Mouse (Mus musculus): ENCODE results near the gene Gm47791.

Gene Gm47791

DNA sequence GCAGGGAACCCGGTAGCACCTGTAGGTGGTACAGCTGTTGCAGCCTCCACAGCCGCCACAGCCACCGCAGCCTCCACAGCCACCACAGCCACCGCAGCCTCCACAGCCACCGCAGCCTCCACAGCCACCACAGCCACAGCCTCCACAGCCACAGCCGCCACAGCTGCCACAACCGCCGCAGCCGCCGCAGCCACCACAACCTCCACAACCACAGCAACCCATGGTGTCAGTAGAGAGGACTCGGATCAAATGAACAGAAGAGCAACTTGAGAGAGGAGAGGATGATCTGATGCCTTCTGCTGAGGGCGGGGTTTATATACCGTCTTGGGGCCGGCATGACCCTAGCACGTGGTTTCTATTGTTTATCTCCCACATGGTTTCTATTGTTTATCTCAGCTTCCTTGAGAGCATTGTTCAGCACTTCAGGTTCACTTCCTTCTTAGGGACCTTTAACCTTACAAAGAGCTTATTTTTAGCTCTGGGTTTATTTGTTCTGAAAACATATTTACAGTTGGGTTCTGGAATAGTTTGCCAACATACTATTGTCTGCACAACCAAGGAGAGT is at the start of gene Gm47791:
TSS of gene Gm47791 (minus strand) at position 222 of the 565 bp plus-strand sequence.
- no peak for DNase-seq (ENCODE audit: low spot score in 2 of 2)

DNA sequence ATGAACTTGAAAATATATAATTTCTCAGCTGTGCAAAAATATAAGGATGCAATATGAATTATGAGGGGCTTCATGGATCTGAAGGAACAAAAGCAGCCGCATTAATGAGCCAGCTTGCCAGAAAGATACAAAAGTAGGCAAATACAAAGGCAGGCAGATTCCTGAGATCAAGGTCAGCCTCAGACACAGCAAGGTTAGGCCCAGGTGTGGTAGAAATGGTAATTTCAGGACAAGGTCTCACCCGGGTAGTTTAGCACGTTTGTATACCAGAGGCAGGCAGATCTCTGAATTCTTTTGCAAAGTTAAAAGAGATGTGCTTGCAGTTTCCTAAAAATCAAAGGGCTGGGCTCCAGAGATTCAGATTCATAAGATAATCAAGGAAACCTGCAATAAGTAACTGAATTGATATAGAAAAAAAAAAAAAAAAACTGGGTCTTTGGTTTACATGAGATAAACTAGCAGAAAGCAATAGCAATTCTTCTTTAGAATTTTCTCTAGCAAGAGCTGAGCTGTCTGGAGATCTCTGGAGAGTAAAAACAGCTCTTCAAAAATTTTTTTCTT is 49.7 kb upstream of the Gm47791 start:
- DNase-seq (ENCODE audit: low spot score in 2 of 2), result no peak

DNA sequence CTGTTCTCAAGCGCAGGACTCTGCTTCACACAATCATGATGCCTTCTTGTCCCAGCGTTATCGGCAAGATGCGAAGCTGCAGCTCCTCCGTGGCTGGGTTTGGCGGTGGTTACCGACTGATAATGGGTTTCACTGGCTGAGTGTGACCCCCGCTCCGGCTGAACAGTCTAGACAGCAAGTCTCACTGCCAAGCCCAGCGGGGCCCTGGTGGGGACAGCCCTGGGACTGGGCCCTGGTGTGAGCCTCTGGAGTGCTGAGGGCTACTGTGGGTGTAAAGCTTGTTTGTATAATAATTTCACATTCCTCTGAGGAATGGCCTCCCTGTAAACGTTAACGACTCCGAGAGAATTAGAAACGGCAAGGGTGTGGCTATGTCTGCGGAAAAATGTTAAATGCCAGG is 49.1 kb upstream of the Gm47791 start:
- no peak for DNase-seq (ENCODE audit: low spot score in 2 of 2)

DNA sequence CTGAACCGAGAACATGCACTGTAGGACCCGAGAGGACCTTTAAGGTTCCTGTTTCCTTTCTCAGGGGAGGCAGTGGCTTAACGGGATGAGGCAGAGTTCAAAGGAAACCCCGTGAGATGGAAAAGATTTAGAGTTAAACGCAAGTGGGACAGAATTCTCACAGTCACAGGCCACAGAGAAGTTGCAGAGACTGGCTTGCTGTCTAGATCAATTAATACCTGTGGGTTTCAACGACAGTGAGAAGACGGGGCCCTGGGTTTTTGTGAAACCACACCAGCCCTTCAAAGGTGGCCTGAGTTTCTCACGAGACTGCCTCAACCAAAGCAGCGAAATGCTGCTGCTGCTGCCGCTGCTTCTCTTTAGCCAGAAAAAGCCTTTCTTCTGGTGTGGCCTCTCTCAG is 48.3 kb upstream of the Gm47791 start:
- DNase-seq (ENCODE audit: low spot score in 2 of 2), result no peak

DNA sequence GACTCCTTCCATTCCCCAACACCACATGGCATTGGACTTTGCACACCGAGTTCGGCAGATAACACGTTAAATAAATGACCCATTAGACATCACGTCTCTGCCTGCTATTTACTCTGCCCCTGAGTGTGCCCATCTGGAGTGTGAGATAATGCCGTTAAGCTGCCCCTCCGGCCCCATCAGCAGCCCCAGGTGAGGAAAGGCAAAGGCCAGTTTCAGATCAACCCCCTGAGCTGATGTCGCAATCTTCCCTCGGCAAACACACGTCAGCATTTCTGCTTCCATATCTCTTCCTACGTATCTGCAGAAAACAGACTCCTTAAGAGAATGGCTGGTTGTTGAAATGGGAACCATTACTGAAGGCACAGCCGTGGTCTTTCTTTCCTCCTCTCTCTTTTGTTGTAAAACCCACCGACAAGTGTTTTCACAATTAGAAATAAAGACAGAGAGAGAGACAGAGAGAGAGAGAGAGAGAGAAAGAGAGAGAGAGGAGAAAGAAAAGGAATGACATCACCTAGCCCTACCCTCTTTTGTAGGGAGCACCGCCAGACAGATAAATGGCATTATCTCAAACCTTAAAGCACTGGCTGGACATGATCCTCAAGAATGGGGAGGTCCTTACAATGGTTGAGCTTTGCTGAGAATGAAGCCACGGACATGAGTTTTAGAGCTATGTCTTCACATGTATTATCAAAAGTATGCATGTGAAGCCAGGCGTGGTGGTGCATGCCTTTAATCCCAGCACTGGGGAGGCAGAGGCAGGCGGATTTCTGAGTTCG is 45.1 kb upstream of the Gm47791 start:
- DNase-seq (ENCODE audit: low spot score in 2 of 2), result peak in 1 of 2 experiments; percentile 26

DNA sequence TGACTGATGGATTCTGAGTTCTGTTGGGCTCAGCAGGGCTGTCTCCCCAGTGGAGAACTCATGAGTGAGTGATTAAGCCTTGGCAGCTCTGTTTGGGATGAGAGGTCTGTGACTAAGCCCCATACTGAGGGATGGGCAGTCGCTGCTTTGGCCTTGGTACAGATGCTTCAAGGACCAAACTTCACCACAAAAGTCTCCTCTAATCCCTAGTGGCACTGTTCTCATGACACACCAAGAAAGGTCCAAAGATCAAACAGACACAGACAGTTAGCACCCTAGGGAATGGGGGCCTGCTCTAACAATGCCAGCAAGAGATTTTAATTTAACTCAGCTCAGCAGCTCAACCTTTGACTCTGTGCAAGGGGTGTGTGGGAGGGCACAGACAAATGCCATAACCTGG is 40.7 kb upstream of the Gm47791 start:
- DNase-seq (ENCODE audit: low spot score in 2 of 2), result no peak

DNA sequence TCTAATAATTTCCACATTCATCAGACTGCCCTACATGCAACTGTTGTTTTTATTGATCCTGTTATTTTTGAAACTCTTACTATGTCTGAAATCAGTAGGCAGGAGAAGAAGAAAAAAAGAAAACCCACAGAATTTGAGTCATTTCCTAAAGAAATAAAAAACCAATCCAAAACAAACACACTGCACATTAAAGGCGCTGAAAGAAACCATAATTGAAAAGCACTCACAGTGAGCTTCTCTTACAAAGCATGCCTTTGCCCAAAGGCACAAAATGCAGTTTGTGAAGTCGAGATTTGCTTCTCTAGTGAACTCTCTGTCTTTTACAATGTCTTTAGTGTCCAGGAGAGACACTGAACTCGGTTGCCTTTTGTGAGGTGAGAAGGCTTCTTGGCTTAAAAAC is 37.5 kb upstream of the Gm47791 start:
- DNase-seq (ENCODE audit: low spot score in 2 of 2), result no peak

DNA sequence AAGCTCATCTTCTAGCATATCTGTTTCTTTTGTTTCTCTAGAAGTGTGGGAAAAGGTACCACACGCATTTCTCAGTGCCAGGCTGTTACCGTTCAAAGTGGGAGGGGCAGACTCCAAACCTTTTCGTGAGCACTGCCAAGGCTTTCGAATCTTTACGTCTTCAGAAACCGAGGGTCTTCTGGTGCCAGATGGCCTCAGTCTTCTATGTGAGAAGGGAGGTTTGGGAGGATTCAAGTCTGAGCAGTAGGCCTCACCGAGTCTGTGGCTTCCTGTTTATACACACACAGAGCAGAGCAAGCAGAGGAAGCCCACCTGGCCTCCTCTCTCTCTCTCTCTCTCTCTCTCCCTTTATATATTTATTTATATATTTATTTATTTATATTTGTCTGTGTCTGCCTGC is 36.2 kb upstream of the Gm47791 start:
- no peak for DNase-seq (ENCODE audit: low spot score in 2 of 2)

DNA sequence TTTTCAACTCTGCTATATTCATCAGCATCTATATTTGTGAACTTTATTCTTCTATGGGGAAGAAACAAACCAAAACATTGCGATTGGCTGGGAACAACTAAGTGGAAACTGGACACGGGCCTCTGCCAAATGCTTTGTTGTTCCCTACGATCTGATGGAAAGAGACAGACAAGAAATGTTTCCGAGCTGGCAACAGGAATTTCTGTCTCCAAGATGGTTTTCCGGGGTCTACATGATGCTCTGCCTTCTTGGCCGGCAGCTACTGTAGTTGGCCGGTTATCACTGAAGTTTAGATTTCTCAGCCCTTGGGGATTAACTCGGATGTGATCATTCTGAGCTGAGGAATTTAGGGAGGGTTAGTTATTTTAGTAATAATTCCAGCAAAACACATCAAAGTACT is 35.3 kb upstream of the Gm47791 start:
- DNase-seq (ENCODE audit: low spot score in 2 of 2), result peak; percentile 17 to 24

DNA sequence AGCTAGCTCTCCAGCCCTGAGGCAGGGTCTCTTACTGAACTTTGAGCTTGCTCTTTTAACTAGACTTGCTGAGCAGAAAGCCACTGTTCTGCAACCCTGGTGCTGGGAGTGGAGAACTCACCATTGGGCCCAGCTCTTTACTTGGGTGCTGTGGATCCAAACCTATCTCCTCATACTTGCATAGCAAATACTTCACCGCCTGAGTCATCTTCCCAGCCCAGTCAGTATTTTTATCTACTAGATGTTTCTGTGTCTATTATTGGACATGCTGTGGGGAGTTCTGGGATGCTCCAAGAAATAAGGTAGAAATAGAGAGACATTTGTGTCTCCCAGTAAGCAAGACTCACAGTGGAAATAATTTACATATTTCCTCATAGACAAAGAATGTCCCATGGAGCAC is 33.0 kb upstream of the Gm47791 start:
- DNase-seq (ENCODE audit: low spot score in 2 of 2), result no peak

DNA sequence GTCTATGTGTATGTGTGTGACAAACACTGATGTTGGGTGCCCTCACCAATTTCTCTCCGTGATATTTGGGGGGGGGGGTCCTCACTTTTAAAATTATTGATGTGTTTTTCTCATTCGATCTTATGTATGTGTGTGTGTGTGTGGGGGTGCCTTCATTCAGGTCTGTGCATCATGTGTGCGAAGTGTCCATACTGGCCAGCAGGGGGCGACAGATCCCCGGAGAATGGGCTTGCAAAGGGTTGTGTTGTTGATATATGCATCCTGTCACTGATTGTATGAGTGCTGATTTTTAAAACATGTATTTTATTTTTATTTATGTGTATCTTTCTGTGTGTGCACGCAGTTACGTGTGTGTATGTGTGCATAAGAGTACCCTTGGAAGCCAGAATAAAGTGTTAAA is 32.6 kb upstream of the Gm47791 start:
- DNase-seq (ENCODE audit: low spot score in 2 of 2), result no peak

DNA sequence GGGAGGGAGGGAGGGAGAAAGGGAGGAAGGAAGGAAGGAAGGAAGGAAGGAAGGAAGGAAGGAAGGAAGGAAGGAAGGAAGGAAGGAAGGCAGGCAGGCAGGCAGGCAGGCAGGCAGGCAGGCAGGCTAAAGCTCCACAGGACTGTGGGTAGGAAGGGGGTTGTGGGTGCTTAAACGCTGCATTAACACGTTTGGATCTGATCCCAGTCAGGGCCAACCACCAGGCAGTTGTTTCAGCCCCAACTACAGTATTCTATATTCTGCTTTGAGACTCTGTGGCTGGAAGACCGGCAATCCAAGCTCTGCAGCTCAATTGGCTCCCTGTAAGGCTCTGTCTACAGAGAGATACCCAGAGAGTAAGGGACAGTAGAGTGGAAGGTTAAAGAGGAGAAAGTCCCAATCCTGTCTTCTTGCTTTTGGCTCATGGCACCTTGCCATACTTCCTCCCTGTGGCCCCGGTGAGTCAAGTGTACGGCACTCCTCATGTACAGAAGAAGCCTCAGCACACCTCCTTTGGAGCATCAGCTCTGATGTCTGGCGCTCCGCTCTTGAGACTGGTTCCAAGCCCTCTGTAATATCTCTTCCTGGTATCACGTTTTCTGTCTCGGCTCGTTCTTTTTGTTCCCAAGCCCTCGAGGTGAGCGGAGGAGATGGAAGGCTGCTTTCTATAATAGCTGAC is 30.2 kb upstream of the Gm47791 start:
- DNase-seq (ENCODE audit: low spot score in 2 of 2), result no peak

DNA sequence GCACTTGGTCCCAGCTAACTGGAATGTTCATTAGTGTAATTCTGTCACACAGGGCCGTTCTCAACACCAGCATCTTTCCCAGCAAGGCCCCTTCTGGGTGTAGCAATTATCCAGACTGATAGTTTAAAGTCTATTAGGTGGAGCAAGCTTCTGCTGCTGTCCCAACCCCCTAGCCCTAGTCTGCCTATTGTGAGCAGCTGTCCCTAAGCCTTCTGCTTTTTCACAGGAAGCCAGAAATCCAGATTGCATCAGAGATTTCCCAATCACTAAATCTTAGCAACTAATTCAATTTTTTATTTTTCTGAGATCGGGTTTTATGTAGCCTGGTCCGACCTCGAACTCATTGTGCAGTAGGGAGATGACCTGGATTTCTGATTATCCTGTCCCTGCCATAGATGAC is 27.9 kb upstream of the Gm47791 start:
- DNase-seq (ENCODE audit: low spot score in 2 of 2), result peak; percentile 6 to 16

DNA sequence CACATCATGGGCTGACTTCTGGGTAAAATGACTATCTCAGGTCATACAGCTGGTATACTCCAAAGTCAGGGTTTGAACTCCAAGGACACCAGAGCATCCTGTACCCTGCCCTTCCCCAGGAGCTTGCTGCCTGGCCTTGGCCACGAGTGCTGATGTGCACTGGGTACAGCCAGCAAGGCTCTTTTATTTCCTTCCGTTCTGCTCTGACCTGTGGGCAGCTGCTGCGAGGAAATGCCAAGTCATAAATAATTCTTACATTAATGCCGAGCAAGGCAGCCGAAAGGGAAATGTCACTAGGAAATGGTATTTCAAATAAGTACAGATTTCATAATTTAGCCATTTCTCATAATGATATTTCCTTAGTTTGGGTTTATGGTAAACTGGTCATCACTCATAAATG is 27.3 kb upstream of the Gm47791 start:
- DNase-seq (ENCODE audit: low spot score in 2 of 2), result no peak

DNA sequence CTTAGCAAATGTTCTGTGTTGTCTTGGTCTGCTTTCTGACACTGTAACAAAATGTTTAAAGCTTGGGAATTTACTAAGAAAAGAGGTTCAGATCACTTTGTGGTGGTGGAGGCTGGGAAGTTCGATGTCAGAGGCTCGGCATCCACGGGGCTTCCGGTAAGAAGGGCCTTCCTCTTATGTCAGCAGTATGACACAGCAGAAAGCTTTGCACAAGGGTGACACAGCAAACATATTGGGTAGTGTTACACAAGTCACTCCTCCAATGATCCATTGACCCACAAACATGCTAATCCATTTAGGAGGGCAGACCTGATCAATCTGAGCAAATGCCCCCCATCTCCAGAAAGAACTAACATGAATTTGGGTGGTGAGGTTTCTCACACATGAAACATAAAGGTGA is 26.0 kb upstream of the Gm47791 start:
- no peak for DNase-seq (ENCODE audit: low spot score in 2 of 2)

DNA sequence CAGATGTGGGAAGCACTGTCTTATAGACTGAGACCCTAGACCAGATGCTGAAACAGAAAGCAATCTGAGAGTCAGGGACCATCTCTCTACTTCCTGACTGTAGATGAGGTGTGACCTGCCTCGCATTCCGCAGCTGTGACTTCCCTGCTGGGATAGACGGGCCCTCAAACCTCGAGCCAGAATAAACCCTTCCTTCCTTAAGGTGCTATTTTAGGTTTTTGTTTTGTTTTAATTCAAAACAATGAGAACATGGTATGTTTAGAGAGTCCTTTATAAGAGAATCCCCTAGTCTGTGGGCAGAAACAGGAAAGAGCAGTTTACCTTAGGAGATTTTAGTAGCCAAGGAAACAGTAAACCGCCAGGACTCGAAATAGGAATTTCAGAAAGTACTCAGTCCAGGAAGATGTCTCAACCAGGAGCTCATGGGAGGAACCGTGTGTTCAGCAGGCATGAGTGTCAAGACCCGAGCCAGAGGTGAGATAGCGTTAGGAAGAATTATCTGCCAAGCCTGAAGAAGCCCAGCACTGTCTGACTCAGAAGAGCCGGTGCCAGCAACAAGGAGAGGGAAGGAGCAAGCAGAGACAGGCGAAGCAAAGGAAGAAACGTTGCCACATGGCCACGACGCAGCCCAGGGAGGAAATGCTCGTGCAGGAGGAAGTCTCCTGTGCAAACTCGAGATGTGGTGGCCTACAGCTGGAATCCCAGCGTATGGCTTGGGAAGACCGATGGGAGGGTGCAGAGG is 24.8 kb upstream of the Gm47791 start:
- peak; percentile 7 to 13 for DNase-seq (ENCODE audit: low spot score in 2 of 2)

DNA sequence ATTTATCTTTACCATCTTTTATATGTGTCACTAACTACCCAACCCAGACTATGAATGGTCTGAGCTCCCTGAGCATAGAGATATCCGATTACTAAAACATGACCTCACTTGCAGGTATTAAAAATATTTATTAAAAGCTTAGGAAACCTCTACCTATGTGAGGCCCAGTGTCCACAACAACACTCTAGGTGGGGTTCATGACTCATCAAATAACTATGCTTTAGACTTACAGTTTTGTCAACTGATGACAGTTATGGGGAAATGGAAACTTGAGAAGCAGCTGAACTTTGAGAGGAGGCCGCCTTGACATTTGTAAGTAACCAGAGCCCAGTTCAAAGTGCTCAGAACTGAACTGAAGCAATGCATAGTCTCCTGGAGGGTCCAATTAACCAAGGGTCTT is 24.2 kb upstream of the Gm47791 start:
- DNase-seq (ENCODE audit: low spot score in 2 of 2), result no peak

DNA sequence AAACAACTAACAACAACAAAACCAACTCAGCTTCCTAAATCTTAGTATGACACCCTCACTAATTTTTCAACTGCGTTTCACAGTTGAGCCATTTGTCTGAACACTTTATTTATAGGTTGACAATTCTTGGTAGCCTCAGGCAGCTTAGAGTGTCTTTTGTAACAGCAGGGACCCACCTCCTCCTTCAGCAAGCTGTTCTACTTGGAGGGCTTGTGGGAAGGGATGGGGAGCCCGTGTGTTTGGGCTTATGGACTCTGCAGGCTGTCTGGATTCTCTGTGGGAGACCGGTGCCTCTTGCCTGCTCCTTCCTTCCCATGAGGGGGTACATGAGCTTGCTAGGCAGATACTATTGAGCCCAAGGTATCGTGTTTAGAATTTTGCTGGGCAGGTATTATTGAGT is 22.9 kb upstream of the Gm47791 start:
- DNase-seq (ENCODE audit: low spot score in 2 of 2), result no peak

DNA sequence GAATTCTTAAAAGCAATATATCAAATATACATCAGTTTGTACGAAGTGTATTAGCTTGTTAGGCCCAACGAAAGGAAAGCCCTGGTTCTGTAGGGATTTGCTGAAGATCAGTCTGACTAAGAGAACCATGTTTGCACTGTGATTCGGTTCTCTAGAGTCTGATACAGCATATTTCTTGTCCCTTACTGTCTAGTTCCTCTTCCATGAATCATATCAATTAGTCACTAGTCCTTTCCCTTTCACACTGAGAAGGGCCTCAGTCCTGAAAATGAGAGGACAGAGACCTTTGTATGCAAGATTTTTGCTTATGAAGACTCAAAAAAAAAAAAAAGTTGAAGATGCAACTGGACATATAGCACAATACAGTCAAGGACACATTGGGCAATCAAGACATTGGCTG is 22.1 kb upstream of the Gm47791 start:
- no peak for DNase-seq (ENCODE audit: low spot score in 2 of 2)

DNA sequence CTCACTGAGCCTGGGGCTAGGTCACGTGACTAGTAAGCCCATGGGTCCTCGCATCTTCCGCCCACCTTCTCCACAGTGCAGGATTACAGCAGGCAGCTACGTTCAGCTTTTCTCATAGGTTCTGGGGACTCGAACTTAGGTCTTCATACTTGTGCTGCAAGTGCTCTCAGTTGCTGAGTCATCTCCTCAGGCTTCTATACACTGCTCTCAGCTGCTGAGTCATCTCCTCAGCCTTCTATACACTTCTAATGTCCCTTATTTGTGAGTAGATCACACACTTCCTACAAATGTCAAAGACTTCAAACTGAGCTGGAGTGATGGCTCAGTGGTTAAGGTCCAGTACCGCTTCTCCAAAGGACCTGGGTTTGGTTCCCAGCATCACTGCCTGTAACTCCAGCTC is 21.2 kb upstream of the Gm47791 start:
- no peak for DNase-seq (ENCODE audit: low spot score in 2 of 2)

DNA sequence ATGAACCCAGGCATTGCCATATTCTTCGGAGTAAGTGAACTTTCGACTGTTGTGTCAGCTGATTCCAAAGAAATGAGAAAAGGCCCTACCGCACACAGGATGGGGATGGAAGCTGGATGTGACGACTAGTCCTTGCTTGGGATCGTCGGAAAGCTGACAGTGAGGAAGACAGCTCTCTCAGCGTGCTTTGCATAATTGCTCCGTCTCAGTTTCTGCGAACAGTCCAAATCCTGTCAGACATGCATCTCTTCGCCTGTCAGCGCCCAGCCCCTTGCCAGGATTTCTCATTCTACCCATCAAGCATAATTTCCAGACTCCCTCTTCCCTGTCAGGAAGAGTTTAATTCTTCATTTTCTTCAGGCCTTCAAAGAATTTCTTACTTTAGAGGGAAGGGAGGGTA is 20.1 kb upstream of the Gm47791 start:
- DNase-seq (ENCODE audit: low spot score in 2 of 2), result no peak

DNA sequence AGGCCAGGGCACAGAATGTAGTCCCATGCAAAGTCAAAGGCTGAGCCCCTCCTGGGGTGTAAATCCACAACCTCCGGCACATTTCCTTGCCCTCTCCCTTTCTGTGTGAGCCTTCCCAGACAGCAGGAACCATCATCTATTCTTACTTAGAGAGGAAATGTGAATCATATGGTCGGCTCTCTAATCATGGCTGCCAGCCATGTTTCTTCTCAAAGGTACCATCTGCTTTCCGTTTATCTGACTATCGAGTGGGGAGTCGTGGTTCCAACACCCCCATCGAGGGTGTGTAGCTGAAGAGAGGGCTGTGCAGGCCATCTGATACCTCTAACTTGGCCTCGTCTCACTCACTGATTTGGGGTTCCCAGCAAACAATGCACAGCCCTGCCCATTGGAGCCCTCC is 17.0 kb upstream of the Gm47791 start:
- DNase-seq (ENCODE audit: low spot score in 2 of 2), result no peak

Data from heart, adult 9 months (tissue).